Mouse (Mus musculus) small intestine, adult 2 months (tissue): ENCODE measurements around the gene Adcy5.

Experiments
- CTCF ChIP-seq: fragments of 200-500 bp; IDR thresholded peaks from 2 replicates; pipeline ENCODE4 v1.5.1; 2012; ENCODE audit warnings: low read depth, mild to moderate bottlenecking, control low read depth, inconsistent platforms, low read length, moderate library complexity, mixed read lengths; ENCODE audit not compliant: insufficient replicate concordance, insufficient read length; ENCODE audit errors: extremely low read depth
- POLR2A ChIP-seq: fragments of 200-500 bp; IDR thresholded peaks from 2 replicates; pipeline ENCODE4 v1.6.1; 2012; ENCODE audit warnings: low read depth, mild to moderate bottlenecking, control low read depth, inconsistent platforms, low read length, moderate library complexity

DNA sequence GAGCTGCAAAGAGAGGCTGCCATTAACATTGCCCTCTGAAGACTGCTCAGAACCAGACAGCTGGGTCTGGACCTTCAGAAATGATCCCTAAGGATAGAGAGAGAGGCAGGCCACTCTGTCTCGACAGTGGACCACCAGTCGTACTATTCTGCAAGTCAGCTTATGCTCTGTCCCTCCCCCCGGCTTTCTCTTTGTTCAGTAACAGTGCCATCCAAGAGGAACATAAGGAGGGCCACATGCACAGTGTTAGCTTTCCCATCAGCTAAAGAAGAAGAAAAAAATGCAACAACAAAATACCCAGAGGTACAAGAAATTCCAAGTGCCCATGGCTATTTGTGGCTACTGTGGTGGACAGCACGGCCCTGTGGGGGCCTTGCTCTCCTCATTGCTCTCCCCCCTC is 78.7 kb downstream of the Adcy5 start:
- TF ChIP-seq POLR2A (no peak), CTCF (no peak)
